Mouse (Mus musculus) v-Abl transformed pro-B cells (cell line): ENCODE data around the gene Rps27rt.
"Not testable (repeated sequence)": the region's sequence is repeated elsewhere in the genome, so short reads cannot be mapped to it uniquely, and the experiment has no call there.

Experiments used
- in situ Hi-C, 2 experiments: fragments of 400-800 bp; cut with MboI; formaldehyde crosslinking; loops; one replicate each; pipeline ENCODE4 v1.15.1; 2025; ENCODE audit not compliant: unreplicated experiment in 2 of 2

Rps27rt gene

DNA sequence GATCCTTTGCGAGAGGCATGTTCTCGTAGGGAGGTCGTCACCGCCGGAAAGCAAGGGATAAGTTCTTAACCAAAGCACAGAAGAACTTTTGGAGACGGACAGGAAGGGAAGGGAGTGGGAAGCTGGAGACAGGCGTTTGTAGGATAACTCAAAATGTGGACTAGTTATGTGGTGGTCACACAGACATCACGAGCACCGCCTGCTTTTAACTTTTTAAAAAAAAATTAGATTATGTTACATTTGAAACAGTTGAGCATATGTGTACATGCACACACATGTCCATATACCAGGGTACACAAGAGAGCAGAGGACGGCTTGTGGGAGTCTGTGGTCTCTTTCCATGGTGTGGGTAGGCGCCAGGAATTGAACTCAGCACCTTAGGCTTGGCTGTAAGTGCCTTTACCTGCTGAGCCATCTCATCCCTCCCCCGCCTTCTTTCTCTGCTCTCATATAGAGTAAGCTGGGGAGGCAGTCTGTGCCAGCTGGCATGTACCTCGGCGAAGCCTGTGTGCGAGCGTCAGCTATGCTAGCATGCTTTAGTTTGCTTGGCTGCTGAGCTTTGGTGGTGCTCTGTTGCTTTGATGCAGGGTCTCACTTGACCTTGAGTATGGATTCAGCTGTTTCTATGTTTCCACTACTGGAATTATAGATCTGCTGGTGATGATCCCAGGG, at the start of gene Rps27rt:
Rps27rt (minus strand) TSS at position 51 of the 672 bp plus-strand sequence.
- in situ Hi-C loops = no loop called here

DNA sequence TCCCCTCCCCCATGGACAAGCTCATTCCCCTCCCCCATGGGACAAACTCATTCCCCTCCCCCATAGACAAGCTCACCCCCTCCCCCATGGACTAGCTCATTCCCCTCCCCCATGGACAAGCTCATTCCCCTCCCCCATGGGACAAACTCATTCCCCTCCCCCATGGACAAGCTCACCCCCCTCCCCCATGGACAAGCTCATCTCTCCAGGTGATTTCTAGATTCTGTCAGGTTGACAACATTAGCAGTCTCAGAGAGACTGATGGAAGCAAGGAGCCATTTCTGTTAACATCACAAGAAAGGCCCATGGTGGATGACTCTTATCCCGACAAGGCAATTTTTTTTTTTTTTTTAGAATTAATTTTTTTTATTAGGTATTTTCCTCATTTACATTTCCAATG, 48.5 kb upstream of the Rps27rt start:
- in situ Hi-C loops = not testable (repeated sequence)

DNA sequence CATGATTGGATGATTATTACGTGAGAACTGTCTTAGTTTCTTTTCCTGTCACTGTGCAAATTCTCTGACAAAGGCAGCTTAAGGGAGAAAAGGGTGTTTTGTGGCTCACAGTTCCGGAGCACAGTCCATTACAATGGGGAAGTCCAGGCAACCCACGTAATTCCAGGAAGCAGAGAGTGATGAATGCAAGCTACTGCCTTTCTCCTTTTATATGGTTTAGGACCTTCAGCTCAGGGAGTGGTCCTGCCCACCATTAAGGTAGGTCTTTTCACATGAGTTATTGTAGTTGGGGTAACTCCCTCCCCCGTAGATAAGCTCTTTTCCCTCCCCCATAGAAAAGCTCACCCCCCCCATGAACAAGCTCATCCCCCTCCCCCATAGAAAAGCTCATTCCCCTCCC, 48.0 kb upstream of the Rps27rt start:
- in situ Hi-C loops = no loop called here

DNA sequence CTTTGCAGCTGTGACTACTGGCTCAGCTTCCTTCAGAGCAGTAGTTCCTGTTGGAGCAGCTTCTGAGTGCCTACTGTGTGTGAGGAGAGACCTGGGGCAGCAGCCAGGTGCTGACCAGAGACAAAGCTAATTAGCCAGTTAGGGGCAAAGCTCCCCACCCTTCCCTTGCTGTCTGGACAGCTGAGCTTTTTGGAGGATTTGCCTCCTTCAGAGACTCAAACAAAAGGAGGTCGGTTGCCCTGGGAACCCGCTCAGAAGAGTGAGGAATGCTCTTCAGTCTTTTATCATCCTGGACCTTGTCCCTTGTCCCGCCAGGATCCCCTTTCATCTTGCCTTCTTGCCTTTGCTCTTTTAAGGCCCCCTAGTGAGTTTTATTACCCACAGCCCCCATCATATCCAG, 46.8 kb upstream of the Rps27rt start:
- in situ Hi-C loops = no loop called here

DNA sequence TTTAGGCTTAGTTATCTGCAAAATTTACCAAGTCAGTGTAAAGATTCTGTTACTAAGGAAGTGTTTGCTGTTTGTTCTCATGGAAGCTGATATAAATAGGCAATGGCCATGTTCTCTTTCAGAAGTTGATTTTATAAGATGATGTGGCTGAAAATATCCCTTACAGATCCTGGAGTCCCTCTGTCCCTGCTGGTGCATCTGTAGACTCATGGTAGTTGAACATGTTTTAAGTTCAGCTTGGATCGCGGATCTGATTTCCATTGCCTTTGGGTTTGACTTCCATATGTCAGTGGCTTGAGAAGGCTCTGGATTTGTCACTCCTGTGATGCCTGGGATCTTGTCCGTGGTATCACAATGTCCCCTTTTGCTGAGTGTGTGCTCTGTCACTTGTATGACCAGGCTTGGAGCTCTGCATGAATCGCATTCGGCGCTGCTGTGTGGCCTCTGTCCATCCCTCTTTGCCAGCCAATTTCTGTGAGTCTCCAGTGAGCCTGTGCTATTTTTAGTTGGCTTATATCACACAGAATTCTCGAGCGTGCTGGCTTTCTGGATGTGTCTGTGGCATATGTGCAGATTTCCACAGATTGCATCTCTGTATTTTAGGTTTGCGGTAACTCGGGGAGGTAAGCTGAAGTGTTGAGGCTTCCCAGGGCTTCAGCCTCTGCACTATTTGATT, 41.3 kb upstream of the Rps27rt start:
- in situ Hi-C loops = no loop called here

DNA sequence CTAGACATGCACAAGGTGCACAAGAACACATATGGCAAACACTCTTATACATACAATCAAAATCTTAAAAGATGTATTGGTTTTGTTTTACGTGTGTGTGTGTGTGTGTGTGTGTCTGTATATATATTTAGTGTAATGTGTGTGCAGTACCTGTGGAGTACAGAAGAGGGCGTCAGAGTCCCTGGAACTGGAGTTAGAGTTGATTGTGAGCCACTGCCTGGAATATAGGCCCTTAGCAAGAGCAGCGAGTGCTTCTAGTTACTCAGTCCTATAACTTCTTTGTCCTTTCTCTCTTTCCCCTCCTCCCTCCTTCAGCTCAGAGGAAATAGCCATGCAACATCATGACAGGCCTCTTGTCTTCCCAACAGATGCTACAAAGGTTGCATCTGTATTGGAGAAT, 40.6 kb upstream of the Rps27rt start:
- in situ Hi-C loops = no loop called here

DNA sequence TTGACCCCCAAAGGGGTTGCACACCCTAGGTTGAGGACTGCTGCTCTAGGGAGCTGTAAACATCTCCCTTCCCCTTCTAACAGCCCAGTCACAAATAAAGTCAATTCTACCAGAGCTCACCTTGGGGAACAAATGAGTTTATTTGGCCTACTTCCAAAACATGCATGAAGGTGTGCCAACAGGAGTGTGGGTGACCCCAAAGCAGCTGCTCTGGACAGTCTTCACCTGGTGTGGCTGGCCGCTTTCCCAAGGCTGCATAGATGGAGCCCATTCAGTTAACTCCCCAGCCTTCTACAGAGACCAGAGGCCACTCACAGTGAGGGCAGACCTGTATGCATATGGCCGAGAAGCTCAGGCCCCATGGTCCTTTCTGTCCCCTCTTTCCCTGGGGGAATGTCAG, 38.9 kb upstream of the Rps27rt start:
- in situ Hi-C loops = no loop called here

DNA sequence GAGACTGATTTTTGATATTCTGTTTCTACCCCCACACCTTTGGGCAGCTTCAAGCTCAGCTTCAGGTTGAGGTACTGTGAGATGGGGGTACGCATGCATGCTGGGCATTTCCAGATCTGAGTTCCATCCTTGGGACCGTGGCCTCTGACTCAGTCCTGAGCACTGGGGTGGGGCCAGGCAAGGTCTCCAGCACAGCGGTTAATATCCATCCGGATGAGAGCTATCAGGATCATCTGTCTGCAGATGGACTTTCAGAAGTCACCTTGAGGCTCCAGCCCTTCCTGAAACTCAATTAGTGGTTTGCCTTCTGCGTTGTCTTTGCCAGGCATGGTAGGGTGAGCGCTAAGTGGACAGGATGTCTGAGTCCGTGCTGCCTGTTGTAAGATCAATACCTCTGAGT, 37.6 kb upstream of the Rps27rt start:
- in situ Hi-C loops = no loop called here

DNA sequence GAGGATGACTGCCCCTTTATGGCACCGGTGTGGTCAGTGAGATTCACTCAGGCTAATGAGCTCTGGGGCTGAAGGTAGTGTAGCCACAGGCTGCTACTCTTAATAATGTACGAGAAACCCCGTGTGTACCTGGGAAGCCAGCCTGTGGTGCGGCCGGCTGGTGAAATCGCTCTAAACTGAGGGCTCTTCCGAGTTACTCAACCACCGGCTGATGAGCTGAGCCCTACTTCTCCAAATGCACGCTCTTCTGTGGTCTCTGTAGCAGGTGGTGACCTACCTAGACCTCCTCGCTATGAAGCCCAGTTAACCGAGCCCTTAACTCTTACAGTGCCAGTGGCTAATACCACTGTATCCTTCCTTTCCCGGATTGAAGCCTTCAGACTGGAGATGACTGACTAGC, 29.8 kb upstream of the Rps27rt start:
- in situ Hi-C loops = no loop called here

DNA sequence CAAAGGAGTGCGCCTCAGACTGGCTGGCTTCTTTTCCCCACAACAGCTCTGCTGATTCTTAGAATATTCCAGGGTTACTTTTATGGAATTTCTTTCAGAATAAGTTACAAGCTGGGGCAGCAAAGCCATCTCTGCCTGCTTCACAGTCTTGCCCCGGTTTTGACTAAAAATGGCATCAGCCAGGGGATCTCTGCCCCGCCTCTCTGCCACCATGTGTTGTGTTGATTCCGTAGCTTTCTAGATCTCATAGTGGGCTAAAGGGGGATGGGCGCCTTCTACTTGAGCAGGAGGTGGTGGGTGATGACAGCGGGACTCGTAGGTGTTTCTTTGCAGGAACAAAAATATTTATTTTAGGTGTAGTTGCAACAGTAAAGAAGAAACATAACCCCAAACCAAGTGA, 25.7 kb upstream of the Rps27rt start:
- in situ Hi-C loops = no loop called here

DNA sequence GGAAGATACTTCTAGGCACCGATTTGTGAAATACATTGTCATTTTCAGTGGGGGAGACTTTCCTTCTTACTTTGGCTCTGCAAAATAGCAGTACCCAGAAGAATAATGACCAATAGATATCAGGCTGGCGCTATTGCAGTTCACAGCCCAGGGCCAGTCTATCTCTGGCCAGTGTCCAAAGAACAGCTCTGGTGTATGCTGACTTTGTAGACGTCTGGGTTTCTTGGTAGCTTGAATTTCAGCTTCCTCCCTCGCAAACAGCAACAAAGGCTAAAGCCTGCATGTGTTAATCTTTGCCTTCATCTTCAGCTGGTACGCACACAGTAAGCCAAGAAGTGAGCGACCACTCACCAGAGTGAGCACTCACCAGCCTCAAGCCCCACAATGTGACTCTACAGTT, 25.2 kb upstream of the Rps27rt start:
- in situ Hi-C loops = no loop called here

DNA sequence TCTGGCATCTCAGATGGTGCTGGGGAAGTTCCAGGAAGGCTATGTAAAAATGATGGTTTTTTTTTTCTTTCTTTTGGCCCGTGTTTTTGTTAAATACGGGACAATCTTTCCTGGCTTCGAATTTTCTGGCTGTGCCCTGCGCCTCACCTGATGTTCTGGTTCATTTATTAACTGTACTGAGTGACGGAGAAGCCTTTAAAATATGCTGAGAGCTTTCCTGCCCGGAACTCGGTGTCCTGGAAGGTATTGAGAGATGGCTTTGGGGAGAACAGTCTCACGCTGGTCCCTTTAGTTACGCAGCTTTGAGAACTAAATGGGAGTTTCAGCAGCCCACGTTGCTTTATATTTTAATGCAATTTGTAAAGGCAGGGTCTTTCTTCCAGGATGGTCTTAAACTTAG, 22.9 kb upstream of the Rps27rt start:
- in situ Hi-C loops = no loop called here

DNA sequence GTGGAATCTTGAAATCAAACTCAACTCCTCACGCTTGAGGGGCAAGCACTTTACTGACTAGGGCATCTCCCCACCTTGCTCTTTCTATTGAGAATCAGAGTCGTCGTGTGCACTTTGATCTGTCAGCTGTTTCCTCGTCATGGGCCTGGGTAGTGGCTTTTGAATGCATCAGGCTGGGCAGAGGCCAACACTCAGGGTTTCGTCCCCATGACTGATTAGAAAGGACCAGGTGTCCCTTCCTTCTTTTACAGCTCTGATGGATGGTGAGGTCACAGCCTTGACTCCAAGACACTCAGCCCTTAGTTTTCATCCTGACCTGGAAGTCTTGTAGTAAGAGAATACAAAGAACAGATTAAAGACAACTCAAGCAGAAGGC, 17.2 kb upstream of the Rps27rt start:
- in situ Hi-C loops = no loop called here

DNA sequence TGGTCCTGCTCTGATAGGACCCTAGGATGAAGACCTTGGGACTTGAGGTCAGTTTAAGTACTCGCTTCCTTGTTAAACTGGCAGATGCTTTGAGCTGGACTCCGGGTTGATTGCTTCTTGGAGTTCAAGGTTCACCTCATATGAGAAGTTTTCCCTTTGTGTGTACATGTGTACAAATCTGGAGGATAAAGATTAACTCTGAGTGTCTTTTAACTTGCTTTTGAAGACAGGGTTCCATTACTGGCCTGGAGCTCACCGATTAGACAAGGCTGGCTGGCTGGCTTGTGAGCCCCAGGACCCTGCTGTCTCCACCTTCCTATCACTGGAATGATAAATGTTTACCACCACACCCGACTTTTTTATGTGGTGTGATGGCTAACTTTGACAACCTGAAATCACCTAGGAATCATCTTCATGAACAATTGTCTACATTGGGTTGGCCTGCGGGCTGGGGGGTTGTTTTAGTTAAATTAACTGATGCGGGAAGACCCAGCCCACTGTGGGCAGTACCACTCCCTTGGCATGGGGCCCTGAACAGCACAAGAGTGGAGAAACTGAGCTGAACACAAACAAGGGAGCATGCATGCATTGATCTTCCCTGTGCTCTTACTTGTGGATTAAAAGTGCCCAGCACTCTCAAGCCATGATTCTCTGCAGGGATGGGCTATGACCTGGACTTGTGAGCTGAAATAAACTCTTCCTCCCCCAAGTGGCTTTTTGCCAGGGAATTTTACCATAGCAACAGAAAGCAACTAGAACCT, 16.7 kb upstream of the Rps27rt start:
- in situ Hi-C loops = no loop called here

DNA sequence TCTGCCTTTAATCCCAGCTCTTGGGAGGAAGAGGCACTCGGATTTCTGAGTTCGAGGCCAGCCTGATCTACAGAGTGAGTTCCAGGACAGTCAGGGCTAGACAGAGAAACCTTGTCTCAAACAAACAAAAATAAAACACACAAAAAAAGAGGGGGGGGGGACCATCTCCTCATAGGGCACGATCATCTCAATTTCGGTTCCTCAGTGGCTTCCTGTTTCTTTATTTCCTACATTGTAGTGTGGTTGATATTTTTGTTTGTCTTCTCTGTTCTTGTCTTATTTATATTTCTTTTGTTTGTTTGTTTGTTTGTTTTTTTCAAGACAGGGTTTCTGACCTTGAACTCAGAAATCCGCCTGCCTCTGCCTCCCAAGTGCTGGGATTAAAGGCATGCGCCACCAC, 13.9 kb upstream of the Rps27rt start:
- in situ Hi-C loops = no loop called here

DNA sequence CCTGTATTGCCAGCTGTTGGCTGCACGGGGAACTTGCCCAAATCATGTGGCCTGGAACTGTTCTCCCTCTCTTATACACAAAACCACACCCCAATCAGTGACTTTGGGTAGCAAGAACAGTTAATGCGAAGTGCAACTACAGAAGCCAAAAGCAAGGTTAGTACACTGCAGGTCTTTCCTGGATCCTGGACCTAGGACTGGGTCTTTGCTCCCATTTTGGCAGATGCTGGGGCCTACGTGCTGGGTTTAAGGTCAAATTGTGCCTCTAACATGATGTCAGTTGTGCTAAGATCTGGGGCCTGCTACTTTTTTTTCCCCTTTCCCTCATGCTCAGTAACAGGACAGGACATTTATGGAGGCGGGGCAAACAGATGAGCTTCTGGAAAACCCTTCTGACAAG, 13.2 kb upstream of the Rps27rt start:
- in situ Hi-C loops = no loop called here

DNA sequence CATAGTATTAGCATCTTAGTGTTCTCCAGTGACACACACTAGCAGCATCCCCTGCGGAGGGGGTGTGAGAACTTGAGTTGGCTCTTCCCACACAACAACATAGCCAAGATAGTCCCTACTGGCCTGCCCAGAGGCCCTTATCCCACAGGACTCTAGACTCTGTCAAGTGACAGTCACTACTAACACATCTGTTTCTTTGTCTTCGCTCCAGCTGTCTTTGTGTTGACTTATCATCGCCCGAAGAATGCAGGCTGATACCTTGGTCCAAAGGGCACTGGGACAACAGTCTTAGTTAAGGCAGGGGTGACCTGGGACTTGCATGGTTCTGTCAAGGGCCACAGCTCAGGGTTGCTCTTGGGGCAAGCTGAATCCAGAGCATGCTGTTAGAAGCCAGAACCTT, 12.7 kb upstream of the Rps27rt start:
- in situ Hi-C loops = no loop called here

DNA sequence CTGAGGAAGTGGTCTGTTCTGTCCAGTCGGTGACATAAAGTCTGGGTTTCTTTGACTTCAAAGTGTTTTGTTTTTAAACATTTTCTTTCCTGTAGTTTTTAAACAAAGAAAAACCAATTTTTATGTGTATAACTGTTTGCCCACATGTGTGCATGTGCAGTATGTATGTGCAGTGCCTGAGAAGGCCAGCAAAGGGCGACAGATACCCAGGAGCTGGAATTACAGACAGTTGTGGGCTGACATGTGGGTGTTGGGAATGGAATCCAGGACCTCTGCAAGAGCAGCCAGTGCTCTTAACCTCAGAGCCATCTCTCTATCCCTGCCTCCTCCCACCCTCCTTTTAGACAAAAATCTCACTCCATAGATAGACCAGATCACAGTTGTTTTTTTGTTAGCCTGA, 10.0 kb upstream of the Rps27rt start:
- in situ Hi-C loops = no loop called here

DNA sequence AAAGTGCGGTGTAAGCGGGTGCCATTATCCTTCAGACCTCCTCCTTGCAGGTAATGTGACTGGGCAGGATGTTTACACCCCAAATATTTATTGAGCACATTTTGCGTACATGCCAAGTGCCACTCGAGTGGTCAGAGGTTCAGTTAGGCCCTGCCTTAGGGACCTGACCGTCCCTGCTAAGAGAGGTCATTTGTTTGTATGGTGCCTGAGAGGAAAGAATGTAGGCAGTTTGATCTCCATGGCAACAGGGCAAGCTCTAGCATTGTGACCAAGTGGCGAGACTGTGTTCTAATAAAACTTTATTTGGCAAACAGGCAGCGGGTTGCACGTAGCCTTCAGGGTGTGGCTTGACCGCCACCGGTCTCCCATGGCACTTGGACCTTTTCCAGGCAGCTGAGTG, 7.9 kb upstream of the Rps27rt start:
- in situ Hi-C loops = no loop called here

DNA sequence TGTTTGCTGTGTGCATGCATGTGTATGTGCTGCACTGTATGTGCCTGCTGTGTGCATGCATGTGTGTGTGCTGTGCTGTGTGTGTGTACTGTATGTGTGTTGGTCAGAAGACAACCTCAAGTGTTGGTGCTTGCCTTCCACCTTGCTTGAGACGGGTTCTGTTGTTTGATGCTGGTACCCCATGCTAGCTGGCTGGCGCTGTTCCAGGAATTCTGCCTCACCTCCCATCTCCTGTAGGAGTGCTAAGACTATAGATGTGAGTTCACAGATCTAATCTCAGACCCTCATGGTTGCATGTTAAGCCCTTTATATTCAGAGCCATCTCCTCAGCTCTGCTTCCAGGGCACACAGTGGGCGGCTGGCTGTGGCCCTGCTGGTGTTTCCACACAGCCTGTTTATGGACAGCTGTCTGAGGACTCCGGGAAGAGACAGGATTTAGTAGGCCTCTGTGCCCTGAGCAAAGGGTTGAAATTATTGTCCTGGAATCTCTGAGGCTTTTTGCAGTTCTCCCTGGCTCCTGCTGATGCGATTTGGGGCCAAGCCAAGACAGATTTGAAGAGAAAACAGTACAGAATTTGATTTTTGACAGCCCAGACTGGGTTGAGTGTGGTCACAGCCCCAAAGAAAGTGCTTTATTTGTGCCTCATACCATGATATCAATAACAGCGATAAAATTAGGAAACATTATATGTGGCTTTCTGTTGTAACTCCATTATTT, 6.2 kb upstream of the Rps27rt start:
- in situ Hi-C loops = no loop called here

DNA sequence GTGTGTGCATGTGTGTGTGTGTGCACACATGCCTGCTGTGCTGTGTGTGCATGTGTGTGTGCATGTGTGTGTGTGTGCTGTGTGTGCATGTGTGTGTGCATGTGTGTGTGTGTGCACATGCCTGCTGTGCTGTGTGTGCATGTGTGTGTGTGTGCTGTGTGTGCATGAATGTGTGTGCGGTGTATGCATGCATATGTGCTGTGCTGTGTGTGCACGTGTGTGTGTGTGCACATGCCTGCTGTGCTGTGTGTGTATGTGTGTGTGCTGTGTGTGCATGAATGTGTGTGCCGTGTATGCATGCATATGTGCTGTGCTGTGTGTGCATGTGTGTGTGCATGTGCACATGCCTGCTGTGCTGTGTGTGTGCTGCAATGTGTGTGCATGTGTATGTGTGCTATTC, 5.5 kb upstream of the Rps27rt start:
- in situ Hi-C loops = no loop called here
